Mouse (Mus musculus) right cerebral cortex, adult 18-20 months (tissue): Measurements from ENCODE around the gene Stag1.

Experiments
- DNase-seq: peaks from one replicate; pipeline ENCODE4 v3.0.0; 2022; ENCODE audit warnings: mixed read lengths

Stag1 gene

DNA sequence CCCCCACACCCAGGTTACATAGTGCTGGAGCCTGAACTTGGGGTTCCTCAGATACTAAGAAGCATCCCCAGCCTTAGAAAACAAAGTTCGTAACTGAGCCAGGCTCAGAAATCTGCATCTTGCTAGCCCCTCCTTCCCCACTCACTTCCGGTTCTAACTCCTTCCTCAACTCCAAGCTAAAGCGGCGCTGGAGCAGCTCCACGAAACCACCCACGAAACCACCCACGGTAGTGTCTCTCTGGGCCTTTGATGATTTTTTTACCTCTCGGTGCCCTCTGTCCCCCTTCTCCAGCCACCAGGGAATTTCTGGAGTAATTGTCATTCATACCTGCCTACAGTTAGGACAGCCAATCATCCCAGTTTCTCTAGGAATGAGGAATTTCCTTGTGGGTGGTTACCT lies at the start of gene Stag1:
TSS of gene Stag1 (plus strand) at position 253 of the 400 bp plus-strand sequence.
- no peak for DNase-seq

DNA sequence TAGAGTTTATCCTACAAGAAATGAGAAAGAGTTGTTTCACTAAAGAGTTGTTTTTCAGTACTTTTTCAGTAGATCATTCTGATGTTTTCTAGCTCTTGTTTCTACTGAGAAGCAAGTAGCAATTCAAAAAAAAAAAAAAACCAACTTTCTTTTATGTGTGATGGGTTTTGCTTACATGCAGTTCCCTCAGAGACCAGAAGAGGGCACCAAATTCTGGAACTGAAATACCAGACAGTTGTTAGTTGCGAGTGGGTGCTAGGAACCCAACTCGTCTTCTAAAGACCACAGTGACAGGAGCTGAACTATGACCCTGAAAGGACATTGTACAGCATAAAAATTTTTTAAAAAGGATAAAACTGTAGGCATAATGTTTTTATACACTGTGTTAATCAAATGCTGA lies 49.3 kb upstream of the Stag1 start:
- no peak for DNase-seq

DNA sequence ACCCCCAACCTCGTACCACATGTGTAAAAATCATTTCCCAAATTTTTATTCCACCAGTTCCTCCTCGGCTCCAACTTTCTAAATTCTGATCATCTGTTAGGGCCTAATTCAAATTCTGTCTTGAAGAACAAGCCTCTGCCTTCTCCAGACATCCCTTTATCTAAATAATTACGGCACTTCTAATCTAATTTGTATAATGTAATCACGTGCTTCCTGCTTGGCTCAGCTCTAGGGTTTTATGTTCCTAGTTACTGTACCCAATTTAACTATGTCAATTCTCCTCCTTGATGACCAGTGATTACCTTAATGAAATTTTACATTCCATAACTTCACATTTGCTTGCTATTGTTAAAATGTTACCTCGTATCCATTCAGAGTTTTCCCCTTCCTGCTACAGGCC lies 41.9 kb upstream of the Stag1 start:
- DNase-seq: no peak

DNA sequence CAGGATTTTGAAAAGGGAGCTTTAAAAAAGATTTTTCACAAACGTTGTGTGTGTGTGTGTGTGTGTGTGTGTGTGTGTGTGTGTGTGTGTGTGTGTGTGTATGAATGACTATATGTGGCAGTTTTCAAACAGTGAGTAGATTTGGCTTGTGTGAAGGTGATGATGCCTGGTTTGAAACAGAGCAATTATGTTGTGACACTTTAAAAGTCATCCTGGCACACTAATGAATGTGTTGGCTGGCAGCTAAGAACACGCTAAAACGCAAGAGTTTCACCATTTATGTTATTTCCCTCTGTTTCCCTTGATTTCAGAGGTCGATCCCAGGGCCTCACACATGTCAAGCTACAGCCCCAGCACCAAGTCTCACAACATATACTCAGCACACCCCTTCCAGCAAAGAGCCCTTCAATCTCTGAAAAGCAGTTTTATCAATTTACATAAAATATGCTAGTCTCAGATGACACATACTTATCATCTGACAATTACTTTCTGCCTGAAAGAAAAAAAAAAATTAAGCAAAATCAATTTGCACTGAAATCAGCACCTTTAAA lies 39.5 kb upstream of the Stag1 start:
- no peak for DNase-seq

- DNase-seq: no peak
Observed at GRCm38 (mm10) chr9:100558991-100559390, 38.6 kb upstream of the Stag1 start.

- peak; percentile 51 for DNase-seq
Observed at GRCm38 (mm10) chr9:100560251-100560890, 37.2 kb upstream of the Stag1 start.

- peak; percentile 68 for DNase-seq
Observed at GRCm38 (mm10) chr9:100569798-100570625, 27.6 kb upstream of the Stag1 start.

GRCm38 (mm10) chr9:100570626-100571233 lies 26.9 kb upstream of the Stag1 start, which contains the start of gene Slc35g2:
Slc35g2 (minus strand) TSS chr9:100571090.
- DNase-seq: peak; percentile 26

GRCm38 (mm10) chr9:100571511-100571910 lies 26.1 kb upstream of the Stag1 start:
- DNase-seq: no peak

DNA sequence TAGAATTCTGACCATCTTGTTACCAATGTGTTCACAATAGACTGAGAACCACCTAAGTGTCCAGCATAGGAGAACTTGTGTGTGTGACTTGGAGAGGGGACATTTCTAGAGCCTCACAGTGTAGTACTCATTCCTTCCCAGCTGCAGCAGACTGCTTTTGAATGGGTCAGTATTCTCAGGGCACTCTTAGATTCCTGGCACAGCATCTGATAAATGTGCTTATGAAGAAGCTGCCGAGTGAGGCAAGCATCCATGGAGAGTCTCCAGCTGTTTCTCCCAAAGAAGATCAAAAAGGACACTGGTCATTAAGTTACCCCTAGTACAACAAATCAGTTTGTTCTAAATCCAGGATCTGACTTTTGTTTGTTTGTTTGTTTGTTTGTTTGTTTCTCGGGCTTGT lies 24.3 kb upstream of the Stag1 start:
- no peak for DNase-seq

GRCm38 (mm10) chr9:100573942-100574341 lies 23.7 kb upstream of the Stag1 start:
- DNase-seq: no peak

GRCm38 (mm10) chr9:100580196-100580740 lies 17.3 kb upstream of the Stag1 start:
- no peak for DNase-seq

DNA sequence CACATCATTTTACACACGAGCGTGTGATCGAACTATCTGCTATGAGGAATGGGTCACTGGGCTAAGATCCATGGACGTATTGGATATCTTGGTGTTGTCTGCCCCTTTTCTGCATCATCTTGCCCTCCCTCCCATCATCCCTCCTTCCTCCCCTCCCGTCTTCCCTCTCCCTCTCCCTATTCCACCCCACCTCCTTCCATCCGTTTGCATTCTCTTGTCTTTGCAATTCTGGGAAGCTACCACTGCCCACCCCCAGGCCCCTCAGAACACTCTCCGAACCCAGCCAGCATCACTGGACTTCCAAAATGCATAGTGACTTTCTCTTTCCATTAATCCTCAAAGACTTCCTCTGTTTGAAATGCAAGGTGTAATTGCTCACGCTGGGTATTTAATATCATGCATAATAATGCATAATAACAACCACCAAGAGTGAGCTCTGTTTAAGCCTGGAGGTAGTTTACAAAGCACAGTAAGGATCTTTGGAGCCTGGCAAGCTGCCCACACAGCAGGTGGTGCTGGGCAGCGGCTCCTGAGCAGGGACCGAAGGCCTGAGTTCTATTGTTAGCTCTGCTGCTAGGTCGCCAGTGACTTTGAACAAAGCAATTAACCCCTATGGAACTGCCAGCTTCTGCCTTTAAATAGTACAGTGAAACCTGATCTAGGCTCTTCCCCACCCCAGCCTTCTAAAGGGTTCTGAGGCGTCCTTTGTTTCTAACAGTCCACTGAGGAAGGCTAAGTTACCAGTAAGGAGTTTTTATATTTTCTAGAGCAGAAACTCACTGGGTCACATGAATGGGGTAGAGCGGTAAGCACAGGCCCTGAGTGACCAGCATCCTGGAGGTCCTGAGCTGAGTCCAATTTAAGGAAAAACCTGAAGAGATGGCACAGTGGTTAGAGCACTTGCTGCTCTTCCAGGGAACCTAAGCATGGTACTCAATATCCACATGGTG lies 15.8 kb upstream of the Stag1 start:
- DNase-seq: no peak

DNA sequence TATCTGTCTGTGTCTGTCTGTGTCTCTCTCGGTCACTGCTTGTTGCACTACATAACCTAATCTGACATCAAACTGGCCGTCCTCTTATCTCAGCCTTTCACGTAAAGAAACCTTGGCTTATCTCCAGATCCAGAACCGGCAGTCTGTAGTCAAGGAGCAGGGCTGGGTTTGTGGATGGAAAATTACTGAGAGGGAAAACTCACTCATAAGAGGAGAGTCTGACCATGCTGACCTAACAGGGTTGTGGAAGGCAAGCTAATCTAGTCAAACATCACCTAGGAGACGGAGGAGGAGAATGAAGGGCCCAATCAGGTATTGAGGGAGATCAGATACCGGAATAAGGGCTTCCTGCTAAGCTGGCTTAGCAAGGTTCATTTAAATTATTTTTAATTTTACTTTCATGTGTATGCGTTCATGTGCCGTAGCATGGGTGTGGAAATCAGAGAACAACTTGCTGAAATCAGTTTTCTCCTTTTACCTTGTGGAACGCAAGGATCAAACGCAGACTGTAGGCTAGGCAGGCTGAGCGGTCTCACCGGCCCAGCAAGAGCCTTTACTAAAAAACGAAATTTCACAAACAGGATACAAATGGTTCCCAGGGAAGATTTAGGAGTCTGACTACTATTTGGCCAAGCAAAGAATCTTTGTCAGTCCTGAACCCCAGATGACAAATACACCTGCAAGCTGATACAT lies 14.6 kb upstream of the Stag1 start:
- DNase-seq: no peak

DNA sequence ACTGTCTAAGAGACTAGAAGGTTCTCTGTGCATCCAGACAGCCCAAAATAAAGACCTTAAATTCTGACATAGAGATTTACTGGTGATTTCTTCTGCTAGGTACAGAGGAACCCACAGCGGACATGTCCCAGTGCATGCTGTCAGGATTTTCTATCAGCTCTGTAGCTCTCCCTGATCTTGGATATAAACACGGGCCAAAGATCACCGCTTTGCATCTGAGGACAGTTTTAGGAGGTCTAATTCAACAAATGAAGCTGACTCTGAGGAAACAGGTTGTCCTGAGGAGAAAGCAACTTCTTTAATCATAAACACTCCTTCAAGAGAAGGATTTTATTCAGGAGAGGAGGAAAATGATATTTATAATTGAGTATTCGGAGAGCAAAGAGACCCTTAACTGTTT lies 13.6 kb upstream of the Stag1 start:
- DNase-seq: no peak

GRCm38 (mm10) chr9:100590462-100590861 lies 7.1 kb upstream of the Stag1 start:
- DNase-seq: no peak

GRCm38 (mm10) chr9:100596317-100596716 lies 1.3 kb upstream of the Stag1 start:
- no peak for DNase-seq

DNA sequence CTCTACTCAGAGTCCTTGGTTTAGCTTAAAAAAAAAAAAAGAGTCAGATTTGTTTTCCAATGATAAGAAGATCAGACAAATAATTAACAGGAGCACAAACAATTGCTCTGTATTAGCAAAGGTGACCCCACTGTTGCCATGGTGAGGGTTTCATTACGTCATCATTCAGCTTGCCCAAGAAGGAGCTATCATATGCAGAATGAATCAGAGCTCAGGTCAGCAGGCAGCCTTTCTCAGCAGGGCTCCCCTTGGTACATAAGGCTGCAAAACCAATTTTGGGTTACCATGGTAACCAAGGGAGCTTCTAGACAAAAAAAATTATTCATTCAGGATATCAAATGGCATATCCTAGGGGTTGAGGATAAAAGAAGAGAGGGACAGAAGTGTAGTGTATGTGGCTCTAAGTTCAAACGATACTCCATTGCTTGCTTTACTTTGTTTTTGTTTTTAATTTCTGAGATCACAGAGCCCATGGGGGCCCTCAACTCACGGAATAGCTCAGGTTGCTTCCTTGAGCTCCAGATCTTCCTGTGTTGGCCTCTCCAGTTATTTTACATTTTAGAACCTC lies 2.2 kb downstream of the Stag1 start:
- DNase-seq: no peak

DNA sequence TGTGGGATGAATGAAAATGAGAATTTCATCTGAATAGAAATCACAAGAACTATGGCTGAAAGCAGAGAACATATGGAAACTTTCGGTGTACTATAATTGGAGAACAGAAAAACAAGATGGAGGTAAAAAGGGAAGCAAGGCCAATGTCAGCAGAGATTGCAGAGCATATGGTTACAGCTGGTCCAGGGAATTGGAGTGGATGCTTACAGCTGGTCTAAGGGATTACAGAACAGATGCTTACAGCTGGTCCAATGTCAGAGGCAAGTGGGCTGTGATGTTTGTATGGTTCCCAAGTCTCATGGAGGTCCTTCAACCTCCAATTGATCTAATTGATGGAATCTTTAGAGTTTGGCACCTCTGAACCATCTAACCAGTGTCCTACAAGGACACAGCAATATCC lies 4.5 kb downstream of the Stag1 start:
- DNase-seq: no peak

DNA sequence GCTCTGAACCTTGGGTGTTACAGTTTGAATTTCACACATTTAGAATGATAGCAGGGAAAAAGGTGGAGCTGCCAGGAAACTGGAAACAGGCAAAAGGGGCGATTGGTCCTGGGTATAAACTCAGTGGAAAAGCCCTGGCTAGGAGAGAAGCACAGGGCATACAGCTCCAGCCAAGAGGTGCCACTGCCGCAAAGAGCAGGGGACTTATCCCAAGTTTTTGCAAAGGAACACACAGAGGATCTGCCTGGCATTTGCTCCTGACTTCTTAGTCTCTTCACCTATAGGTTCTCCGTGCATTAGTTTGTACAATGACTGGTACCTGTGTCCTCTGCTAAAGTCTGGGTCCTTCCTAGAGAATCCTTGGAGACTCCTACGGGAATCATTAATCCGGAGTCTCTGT lies 5.6 kb downstream of the Stag1 start:
- DNase-seq: no peak

GRCm38 (mm10) chr9:100605522-100605921 lies 7.9 kb downstream of the Stag1 start:
- DNase-seq: no peak
